Mouse (Mus musculus) Patski (cell line): ENCODE results near the gene Plcb3. TPM values are rescaled to one million over a fixed set of nuclear protein-coding genes. Genes with fewer than 3 reads are reported as not detected.

Experiments used
- ATAC-seq: fragments of 100-300 bp; one replicate; pipeline ENCODE4 v1.8.0; 2021
- CTCF ChIA-PET: fragments of 350-600 bp; sonication (Branson Sonifier 250); formaldehyde crosslinking; loops from one replicate; lab custom pipeline; 2022; ENCODE audit warnings: inconsistent platforms; lab: Charles Lee
- POLR2A ChIA-PET: fragments of 350-600 bp; sonication (Branson Sonifier 250); formaldehyde crosslinking; loops from one replicate; lab custom pipeline; 2022; ENCODE audit warnings: antibody characterized with exemption, inconsistent platforms; lab: Charles Lee
- DNase-seq: peaks from one replicate; pipeline ENCODE4 v3.0.0-alpha.2; 2011; ENCODE audit warnings: low read depth, low spot score
- H3K27me3 ChIP-seq: fragments of 371-371 bp; one replicate; pipeline ENCODE4 v1.5.1; 2021
- CTCF ChIP-seq: fragments of 100-300 bp; IDR thresholded peaks from one replicate; pipeline ENCODE4 v1.5.1; 2021
- in situ Hi-C: fragments of 300-500 bp; cut with MboI; formaldehyde crosslinking; loops from 3 replicates; pipeline ENCODE4 v1.11.1; 2018; ENCODE audit warnings: low pct_unique_long_range_greater_than_20kb, mixed read lengths
- polyA plus RNA-seq: library from polyadenylated mRNA; unstranded; gene quantifications from one replicate; pipeline ENCODE4 v1.2.3, GENCODE M21; 2021

Gene Plcb3
- polyA plus RNA-seq, 1 experiment from 2014 or later: 59.6 TPM

DNA sequence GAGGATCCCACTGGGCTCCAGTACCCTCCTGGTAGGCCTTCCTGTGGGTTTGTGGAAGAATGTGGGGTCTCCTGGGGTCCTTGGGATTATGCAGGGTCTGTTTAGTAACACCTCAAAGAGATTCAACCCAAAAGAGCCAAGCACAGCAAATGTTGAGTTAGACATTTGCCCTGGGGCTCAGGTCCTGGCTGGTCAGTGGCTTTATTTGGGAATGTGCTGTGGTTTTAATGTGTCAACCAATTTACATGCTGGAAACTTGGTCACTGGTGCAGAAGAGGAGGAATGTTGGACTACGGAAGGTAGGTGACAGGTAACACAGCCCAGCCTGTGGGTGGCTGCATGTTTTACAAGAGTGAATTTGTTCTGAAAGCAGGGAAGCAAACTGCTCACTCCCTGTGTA is 73.2 kb downstream of the Plcb3 start:
- no peak for TF ChIP-seq CTCF
- peak; percentile 50 for ATAC-seq
- POLR2A ChIA-PET: no interaction called here
- CTCF ChIA-PET: no interaction called here
- DNase-seq: no peak
- in situ Hi-C loops: no loop called here
- H3K27me3 ChIP-seq: no peaks in the 10 kb centered on the region

Other genes starting within 250 kb of the Plcb3 start
- 51.4 TPM for gene Rps6ka4, start 135.8 kb downstream of the Plcb3 start, polyA plus RNA-seq
- gene Ccdc88b, start 118.3 kb downstream of the Plcb3 start, polyA plus RNA-seq: 0.06 TPM
- gene Trmt112, start 66.8 kb downstream of the Plcb3 start, polyA plus RNA-seq: 64.4 TPM
- 557 TPM for gene Prdx5, start 66.4 kb downstream of the Plcb3 start, polyA plus RNA-seq
- gene Esrra, start 54.7 kb downstream of the Plcb3 start, polyA plus RNA-seq: 96.1 TPM
- gene Catsperz, start 51.1 kb downstream of the Plcb3 start, polyA plus RNA-seq: 7.6 TPM
- gene Kcnk4, start 42.0 kb downstream of the Plcb3 start, polyA plus RNA-seq: 7.6 TPM
- 108 TPM for gene Bad, start 34.6 kb downstream of the Plcb3 start, polyA plus RNA-seq
- gene Gpr137, start 34.0 kb downstream of the Plcb3 start, polyA plus RNA-seq: 73.0 TPM
- gene Ppp1r14b, start 1.5 kb downstream of the Plcb3 start, polyA plus RNA-seq: 267 TPM
- 167 TPM for gene Fkbp2, start 4.0 kb upstream of the Plcb3 start, polyA plus RNA-seq
- 87.1 TPM for gene Vegfb, start 11.2 kb upstream of the Plcb3 start, polyA plus RNA-seq
- gene Dnajc4, start 16.1 kb upstream of the Plcb3 start, polyA plus RNA-seq: 26.0 TPM
- 60.5 TPM for gene Nudt22, start 19.6 kb upstream of the Plcb3 start, polyA plus RNA-seq
- gene Trpt1, start 19.7 kb upstream of the Plcb3 start, polyA plus RNA-seq: 20.7 TPM
- 0.22 TPM for gene Fermt3, start 43.0 kb upstream of the Plcb3 start, polyA plus RNA-seq
- gene Stip1, start 63.5 kb upstream of the Plcb3 start, polyA plus RNA-seq: 301 TPM
- 33.9 TPM for gene Macrod1, start 80.3 kb upstream of the Plcb3 start, polyA plus RNA-seq
- gene Flrt1, start 129.3 kb upstream of the Plcb3 start, polyA plus RNA-seq: 12.6 TPM
- gene Otub1, start 229.8 kb upstream of the Plcb3 start, polyA plus RNA-seq: 166 TPM
- 1,740 TPM for gene Cox8a, start 241.1 kb upstream of the Plcb3 start, polyA plus RNA-seq